Mouse (Mus musculus): ENCODE results near the gene Pla2g15.

GRCm38 (mm10) chr8:106176891-106177290 is 26.7 kb downstream of the Pla2g15 start:
- TF ChIP-seq POLR2A (IDR thresholded peaks at IDR 0.05; ENCODE audit: borderline replicate concordance, low read depth, low read length) (no peak), CTCF (IDR thresholded peaks at IDR 0.05; ENCODE audit: low read depth, low read length) (no peak)

All from bone marrow macrophage, adult 2 months (primary cell).